Mouse (Mus musculus): ENCODE results near the gene Ednra.

DNA sequence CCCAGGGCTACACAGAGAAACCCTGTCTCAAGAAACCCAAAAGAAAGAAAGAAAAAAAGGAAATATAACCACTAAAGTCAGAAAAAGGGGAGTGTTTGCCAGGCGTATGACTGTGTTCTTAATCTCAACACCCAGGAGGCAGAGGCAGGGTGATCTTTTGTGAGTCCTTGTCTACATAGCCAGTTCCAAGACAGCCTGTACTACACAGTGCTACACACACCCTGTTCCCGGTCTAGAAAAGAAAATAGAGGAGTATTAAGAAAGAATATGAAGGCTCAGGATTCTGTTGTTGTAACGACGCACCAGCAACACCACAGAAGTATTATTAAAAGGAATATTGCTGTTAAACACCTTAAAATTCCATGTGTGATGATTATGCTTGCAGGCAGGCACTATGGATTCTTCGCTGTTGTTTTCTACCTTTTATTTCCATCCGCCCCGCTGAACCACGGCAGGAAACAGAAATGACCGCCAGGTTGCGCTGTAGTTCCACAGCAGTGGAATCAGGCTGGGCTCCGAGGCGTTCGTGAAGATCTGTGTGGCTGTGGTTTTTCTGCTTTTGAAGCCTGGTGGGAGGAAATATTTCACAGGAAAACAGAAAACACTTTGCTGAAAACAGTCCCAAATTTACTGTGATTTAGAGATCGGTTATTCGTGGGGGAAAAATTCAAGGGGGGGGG is 94.3 kb downstream of the Ednra start:
- TF ChIP-seq CTCF (IDR thresholded peaks at IDR 0.05; ENCODE audit: extremely low read depth, insufficient read length, insufficient replicate concordance, low read depth, low read length) = peak; percentile 85; the same call in 1 of the 2 replicates
- TF ChIP-seq POLR2A (IDR thresholded peaks at IDR 0.05; ENCODE audit: low read depth, low read length) = no peak

Data from small intestine, adult 2 months (tissue).